Mouse (Mus musculus) CD4-positive, CD25-positive, alpha-beta regulatory T cell, adult 2 months (primary cell): ENCODE measurements around the gene Spata21.
"Not testable (repeated sequence)": the region's sequence is repeated elsewhere in the genome, so short reads cannot be mapped to it uniquely, and the experiment has no call there.

Source experiments
- DNase-seq: peaks from one replicate; pipeline ENCODE4 v3.0.0-alpha.2; 2012; ENCODE audit warnings: low read depth, low spot score

The Spata21 gene

GRCm38 (mm10) chr4:141130704-141131342, 42.7 kb downstream of the Spata21 start:
- no peak for DNase-seq

GRCm38 (mm10) chr4:141131531-141132061, 43.5 kb downstream of the Spata21 start:
- DNase-seq, result no peak

DNA sequence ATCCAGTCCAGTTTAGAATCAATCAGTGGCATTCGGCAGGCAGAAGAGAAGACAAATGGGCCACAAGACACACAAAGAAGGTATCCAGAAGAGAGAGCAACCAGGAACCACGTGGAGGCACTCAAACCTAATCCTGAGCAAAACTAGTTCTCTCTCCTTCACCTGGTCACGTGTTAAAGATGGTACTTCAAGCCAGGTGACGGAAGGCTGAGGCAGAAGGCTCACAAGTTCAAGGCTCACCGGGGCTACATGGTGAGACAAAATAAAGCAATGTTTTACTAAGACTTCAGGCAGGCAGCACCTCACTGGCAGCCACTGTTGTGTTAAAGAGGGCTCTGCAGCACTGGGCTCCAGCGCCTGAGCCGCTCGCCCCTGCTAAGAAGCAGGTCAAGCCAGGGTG, 44.1 kb downstream of the Spata21 start:
- no peak for DNase-seq

DNA sequence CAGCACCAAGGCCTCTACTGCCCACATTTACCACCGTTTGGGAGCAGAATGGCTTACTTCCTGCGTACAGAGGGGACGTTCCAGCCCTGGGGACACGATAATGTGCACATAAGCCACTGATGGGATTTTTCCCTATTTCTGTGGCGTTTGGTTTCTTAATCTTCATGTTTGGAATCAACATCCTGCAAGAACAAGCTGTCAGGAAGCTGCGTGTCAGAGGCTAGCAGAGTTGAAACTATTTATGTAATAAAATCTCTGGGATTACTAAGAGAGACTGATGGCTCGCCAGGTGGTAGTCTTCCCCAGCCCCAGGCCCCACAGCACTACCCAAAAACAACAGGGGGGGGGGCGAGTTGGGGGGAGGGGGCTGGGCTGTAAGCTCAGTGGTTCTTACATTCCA, 45.1 kb downstream of the Spata21 start:
- no peak for DNase-seq

DNA sequence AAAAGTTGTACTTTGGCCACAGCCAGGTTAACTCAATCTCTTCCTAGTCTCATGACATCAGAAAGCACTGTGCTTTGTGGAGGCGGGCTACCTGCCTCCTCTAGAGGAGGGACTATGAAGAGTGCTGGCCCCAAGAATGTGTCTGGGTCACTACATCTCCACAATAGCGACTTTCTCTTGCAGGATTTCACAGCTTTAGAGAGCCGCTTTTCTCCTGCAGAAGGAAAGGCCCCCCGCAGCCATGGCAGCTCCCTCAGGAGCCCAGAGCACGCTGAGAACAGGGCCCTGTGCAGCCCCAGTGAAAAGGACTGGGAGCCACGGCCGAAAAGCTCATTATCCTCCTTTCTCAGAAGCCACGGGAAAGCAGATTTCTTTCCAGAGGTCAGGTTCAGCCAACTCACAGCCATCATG, 45.9 kb downstream of the Spata21 start:
- no peak for DNase-seq

DNA sequence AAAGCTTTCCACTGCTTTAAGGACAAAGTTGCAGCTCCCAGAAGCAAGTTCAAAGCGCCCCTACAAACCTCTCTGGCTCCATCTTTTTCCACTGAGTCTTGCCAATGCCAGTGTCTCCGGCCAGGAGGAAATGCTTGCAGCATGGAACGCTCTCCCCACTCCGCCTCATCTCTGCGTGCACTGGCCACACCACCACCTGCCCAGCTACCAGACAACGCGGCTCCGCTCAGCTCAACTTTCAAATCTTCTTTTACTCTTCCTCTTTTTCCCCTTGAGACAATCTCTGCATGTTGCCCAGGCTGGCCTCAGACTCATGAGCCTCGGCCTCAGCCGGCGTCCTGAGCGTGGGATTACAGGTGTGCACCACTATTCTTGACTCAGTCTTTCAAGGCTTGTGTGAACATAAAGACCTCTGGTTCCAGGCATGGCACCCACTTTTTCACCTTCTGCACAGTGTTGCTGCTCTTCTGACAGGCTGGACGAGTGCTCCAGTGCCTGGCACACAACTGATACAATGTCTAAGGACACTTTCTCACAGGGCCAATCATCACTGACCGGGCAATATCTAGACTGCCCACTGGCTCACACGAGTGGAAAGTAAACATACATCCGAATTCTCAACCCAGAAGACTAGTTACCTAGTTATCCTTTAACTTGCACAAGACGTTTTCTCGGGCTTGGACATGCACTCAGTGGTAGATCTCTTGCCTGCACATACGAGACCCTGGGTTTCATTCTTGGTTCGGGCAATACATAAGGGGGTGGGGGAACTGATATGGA, 46.8 kb downstream of the Spata21 start:
- DNase-seq, result no peak

DNA sequence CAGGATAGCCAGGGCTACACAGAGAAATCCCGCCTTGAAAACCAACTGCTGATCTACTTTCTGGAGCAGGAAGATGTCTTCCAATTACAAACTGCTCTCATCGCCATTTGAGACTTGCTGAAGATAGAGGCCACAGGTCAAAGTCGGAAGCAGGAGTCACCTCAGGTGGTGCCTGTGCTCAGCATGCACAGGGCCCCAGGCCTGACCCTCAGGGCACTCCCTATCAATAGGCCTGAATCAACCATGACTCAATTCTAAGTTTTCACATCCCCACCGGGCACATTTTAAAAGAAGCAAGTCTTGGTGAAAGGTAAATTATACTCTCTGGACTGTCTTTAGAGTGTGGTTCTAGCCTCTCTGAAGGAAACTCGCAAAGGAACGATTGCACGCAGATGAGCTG, 48.0 kb downstream of the Spata21 start:
- DNase-seq, result no peak

- peak; percentile 25 for DNase-seq
Measured at GRCm38 (mm10) chr4:141137740-141138139, 49.6 kb downstream of the Spata21 start.

- peak; percentile 69 for DNase-seq
Measured at GRCm38 (mm10) chr4:141138425-141139115, 50.4 kb downstream of the Spata21 start.

DNA sequence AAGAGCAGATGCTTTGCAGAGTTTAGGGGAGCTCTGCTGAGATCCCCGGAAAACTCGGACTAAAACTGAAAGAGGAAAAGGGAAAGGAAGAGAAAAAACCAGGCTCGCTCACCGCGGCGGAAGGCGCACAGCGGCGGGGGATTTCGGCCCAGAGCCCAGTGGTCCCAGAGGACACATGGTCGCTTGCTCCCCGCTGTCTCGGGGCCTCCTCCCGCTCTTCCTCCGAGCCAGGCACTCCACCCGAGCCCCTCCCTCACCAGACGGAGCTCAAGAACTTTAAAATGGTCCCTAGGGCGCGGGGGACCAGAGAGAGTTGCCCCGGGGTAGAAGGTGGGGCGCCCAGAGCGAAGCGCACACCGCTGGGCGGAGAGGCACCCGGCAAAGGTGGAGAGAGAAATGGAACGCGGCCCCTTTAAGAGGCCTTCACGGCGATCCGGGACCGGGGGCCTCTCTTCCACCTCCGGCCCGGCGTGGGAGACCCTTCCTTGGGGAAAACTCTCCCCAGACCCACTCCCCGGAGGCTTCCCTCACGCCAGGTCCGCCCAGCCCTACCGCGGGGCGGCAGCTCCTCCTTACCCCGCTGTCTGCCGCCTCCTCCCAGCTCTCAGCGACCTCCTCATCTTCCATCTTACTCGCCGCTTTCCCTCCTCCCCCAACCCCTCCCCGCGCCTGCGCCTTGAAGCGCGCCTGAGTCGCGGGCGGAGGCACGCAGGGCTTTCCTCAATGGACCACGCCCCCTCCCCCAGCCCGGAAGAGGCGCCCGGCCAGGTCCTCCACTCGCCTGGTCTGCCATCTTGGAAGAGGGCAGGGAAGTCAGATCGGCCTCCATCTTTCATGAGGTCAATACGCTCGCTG, 51.2 kb downstream of the Spata21 start, which contains the start of gene Szrd1:
TSS of gene Szrd1 (minus strand) at position 660 of the 855 bp plus-strand sequence.
- DNase-seq, result peak; percentile 100

- not testable (repeated sequence) for DNase-seq
Measured at GRCm38 (mm10) chr4:141140354-141140753, 52.2 kb downstream of the Spata21 start.

GRCm38 (mm10) chr4:141140967-141141366, 52.8 kb downstream of the Spata21 start:
- DNase-seq, result no peak

- peak; percentile 87 for DNase-seq
Measured at GRCm38 (mm10) chr4:141142285-141142811, 54.2 kb downstream of the Spata21 start.

DNA sequence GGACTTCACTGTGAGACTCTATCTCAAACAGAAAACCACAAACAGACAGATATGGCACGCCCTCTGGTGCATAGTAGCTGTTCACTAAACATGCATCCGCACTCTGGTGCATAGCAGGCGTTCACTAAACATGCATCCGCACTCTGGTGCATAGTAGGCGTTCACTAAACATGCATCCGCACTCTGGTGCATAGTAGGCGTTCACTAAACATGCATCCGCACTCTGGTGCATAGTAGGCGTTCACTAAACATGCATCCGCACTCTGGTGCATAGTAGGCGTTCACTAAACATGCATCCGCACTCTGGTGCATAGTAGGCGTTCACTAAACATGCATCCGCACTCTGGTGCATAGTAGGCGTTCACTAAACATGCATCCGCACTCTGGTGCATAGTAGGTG, 57.0 kb downstream of the Spata21 start:
- not testable (repeated sequence) for DNase-seq

- DNase-seq, result no peak
Measured at GRCm38 (mm10) chr4:141146491-141147033, 58.4 kb downstream of the Spata21 start.

DNA sequence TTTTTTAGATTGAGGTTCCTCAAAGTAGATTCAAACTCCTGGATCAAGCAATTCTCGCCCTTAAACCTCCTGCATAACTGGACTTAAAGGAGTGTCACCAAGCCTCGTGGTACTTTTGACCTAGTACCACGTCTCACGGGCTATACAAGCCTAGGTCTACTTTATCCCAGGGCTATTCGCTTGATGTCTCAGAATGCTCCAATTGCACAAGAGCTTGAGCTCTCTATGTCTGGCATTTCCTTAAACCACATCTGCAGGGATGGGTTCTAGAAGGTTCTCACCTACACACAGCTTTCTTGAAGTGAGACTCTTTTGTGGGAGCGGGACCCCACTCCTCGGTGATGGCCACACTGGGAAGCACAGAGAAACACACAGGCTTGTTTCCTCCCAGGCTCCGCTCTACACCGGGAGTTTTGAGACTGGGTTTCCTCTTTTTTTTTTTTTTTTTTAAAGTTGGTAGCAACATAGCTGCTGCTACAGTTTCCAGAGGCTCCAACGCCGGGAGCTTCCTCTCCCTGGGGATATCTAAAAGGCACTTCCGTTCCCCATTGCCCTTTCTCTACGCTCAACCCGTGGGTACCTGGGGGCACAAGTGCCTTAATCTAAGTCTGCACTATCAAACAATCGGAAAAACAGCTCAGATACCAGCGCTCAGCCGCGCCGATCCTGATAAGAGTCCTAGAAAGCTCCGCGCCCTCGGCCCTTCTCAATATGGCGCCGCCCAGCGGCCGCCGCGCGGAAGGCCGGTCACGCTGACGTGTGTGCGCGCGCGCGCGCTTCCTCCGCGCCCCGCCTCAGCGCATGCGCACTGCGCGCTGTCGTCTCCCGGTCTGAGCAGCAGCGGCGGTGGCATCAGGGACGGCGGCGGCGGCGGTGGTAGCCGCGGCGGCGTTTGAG, 59.2 kb downstream of the Spata21 start, which contains the start of gene Fbxo42:
TSS of gene Fbxo42 (plus strand) at position 802 of the 897 bp plus-strand sequence.
- DNase-seq, result peak; percentile 98

DNA sequence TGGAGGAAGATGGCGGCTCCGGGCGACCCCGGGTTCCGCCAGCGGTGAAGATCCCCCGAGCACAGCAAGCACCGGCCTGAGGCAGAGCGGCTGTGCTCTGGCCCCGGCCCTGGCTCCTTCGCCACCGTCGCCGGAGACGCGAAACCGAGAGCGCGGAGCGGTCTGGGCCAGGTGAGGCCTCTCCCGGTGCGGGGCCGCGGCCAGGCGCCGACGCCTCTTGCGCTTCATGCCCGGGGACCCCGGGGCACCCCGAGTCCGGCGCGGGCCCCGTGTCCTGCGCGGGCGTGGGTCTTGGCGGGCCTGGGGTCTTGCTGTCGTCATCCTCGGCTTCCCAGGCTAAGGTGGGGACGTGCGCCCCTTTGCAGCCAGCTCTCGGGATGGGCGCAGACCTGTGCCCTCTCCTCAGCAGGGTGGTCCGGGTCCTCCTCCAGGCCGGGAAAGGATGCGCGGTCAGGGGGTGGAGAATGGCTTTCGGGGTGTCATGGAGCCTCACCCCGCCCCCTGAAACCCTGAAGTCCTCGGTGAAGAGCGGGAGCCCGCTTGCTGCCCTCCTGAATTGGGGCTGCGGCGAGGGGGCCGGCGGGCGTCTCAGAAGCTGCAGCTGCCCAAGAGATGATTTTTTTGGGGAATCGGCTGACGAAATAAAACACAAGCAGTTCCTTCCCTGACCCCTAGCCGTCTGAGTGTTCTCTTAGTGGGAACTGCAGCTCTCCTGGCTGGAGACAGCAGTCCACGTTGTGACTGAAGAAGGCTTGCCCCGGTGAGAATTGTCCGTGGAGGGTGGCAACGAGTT, 60.1 kb downstream of the Spata21 start:
- peak; percentile 64 for DNase-seq

- DNase-seq, result no peak
Measured at GRCm38 (mm10) chr4:141149116-141149515, 61.0 kb downstream of the Spata21 start.

- DNase-seq, result no peak
Measured at GRCm38 (mm10) chr4:141157485-141157884, 69.4 kb downstream of the Spata21 start.
